Mouse (Mus musculus): Measurements from ENCODE around the gene Mgst3. TPM values are rescaled to one million over a fixed set of nuclear protein-coding genes. Genes with fewer than 3 reads are reported as not detected.

Gene Mgst3
- polyA plus RNA-seq, 1 experiment from 2014 or later: 76.8 TPM

GRCm38 (mm10) chr1:167411991-167412715 is 18.5 kb upstream of the Mgst3 start:
- peak overlapping the region; percentile 22; the same call in 1 of the 2 replicates for H3K27ac ChIP-seq (replicated peaks)
- H3K36me3 ChIP-seq: no peaks in the 10 kb centered on the region
- 33% methylated on average over 12 of the region's 12 CpGs for WGBS
- H3K4me3 ChIP-seq (replicated peaks): no peak overlapping the region
- H3K4me2 ChIP-seq (replicated peaks): no peak overlapping the region
- H3K27me3 ChIP-seq: peaks cover 26% of the 10 kb centered on the region
- ATAC-seq (ENCODE audit: insufficient number of reproducible peaks, low FRiP score, low TSS enrichment, low read depth): peak; percentile 78
- H3K9ac ChIP-seq: no peak overlapping the region
- no peaks in the 10 kb centered on the region for H3K4me1 ChIP-seq
- no peaks in the 10 kb centered on the region for H3K9me3 ChIP-seq (replicated peaks)

- no peak overlapping the region for H3K9ac ChIP-seq
- WGBS: 86% methylated on average over 4 of the region's 4 CpGs
- no peak overlapping the region for H3K4me3 ChIP-seq (replicated peaks)
- H3K9me3 ChIP-seq (replicated peaks): no peaks in the 10 kb centered on the region
- no peaks in the 10 kb centered on the region for H3K4me1 ChIP-seq
- H3K36me3 ChIP-seq: no peaks in the 10 kb centered on the region
- no peak for ATAC-seq (ENCODE audit: insufficient number of reproducible peaks, low FRiP score, low TSS enrichment, low read depth)
- H3K4me2 ChIP-seq (replicated peaks): no peak overlapping the region
- H3K27me3 ChIP-seq: peaks cover 39% of the 10 kb centered on the region
- H3K27ac ChIP-seq (replicated peaks): no peak overlapping the region
These were observed 16.0 kb upstream of the Mgst3 start for GRCm38 (mm10) chr1:167409601-167410000.

- H3K27ac ChIP-seq (replicated peaks): no peak overlapping the region
- WGBS: 81% methylated on average over 4 of the region's 4 CpGs
- no peak overlapping the region for H3K4me3 ChIP-seq (replicated peaks)
- no peak overlapping the region for H3K4me2 ChIP-seq (replicated peaks)
- H3K4me1 ChIP-seq: no peaks in the 10 kb centered on the region
- no peak for ATAC-seq (ENCODE audit: insufficient number of reproducible peaks, low FRiP score, low TSS enrichment, low read depth)
- no peaks in the 10 kb centered on the region for H3K36me3 ChIP-seq
- peaks cover 44% of the 10 kb centered on the region for H3K27me3 ChIP-seq
- H3K9me3 ChIP-seq (replicated peaks): no peaks in the 10 kb centered on the region
- no peak overlapping the region for H3K9ac ChIP-seq
These were observed 11.6 kb upstream of the Mgst3 start for GRCm38 (mm10) chr1:167405237-167405636.

GRCm38 (mm10) chr1:167393281-167393680 is 360 bp downstream of the Mgst3 start:
- Histone ChIP-seq H3K4me3 (replicated peaks) (peak overlapping the region; percentile 73), H3K27ac (replicated peaks) (peak overlapping the region; percentile 92), H3K27me3 (peaks cover 9% of the 10 kb centered on the region; the same call in 1 of the 2 replicates), H3K36me3 (no peaks in the 10 kb centered on the region), H3K9me3 (replicated peaks) (no peaks in the 10 kb centered on the region), H3K9ac (peak overlapping the region; percentile 42), H3K4me2 (replicated peaks) (peak overlapping the region; percentile 94), H3K4me1 (peaks cover 23% of the 10 kb centered on the region)
- under 1% methylated on average over 15 of the region's 15 CpGs for WGBS
- no peak for ATAC-seq (ENCODE audit: insufficient number of reproducible peaks, low FRiP score, low TSS enrichment, low read depth)

- 4% methylated on average over 8 of the region's 8 CpGs for WGBS
- no peak for ATAC-seq (ENCODE audit: insufficient number of reproducible peaks, low FRiP score, low TSS enrichment, low read depth)
- peak overlapping the region; percentile 42; the same call in 1 of the 2 replicates for H3K9ac ChIP-seq
These were observed 954 bp downstream of the Mgst3 start for GRCm38 (mm10) chr1:167392687-167393086.

GRCm38 (mm10) chr1:167392031-167392640 is 1.5 kb downstream of the Mgst3 start:
- 49% methylated on average over 2 of the region's 2 CpGs for WGBS
- Histone ChIP-seq H3K36me3 (no peaks in the 10 kb centered on the region), H3K4me1 (peaks cover 23% of the 10 kb centered on the region), H3K27ac (replicated peaks) (peak overlapping the region; percentile 92), H3K4me2 (replicated peaks) (peak overlapping the region; percentile 94), H3K9me3 (replicated peaks) (no peaks in the 10 kb centered on the region), H3K27me3 (peaks cover 9% of the 10 kb centered on the region; the same call in 1 of the 2 replicates), H3K4me3 (replicated peaks) (peak overlapping the region; percentile 73), H3K9ac (no peak overlapping the region)
- no peak for ATAC-seq (ENCODE audit: insufficient number of reproducible peaks, low FRiP score, low TSS enrichment, low read depth)

More at GRCm38 (mm10) chr1:167392687-167393086, 954 bp downstream of the Mgst3 start:
- Histone ChIP-seq H3K4me3 (replicated peaks) (peak overlapping the region; percentile 73), H3K36me3 (no peaks in the 10 kb centered on the region), H3K27ac (replicated peaks) (peak overlapping the region; percentile 92), H3K9me3 (replicated peaks) (no peaks in the 10 kb centered on the region), H3K4me1 (peaks cover 23% of the 10 kb centered on the region), H3K4me2 (replicated peaks) (peak overlapping the region; percentile 94), H3K27me3 (peaks cover 9% of the 10 kb centered on the region; the same call in 1 of the 2 replicates)

GRCm38 (mm10) chr1:167391241-167391640 is 2.4 kb downstream of the Mgst3 start:
- peaks cover under 1% of the 10 kb centered on the region; the same call in 1 of the 2 replicates for H3K27me3 ChIP-seq
- WGBS: 69% methylated on average over 6 of the region's 6 CpGs
- H3K4me1 ChIP-seq: peaks cover 26% of the 10 kb centered on the region
- no peak overlapping the region for H3K4me2 ChIP-seq (replicated peaks)
- H3K4me3 ChIP-seq (replicated peaks): no peak overlapping the region
- H3K27ac ChIP-seq (replicated peaks): no peak overlapping the region
- no peaks in the 10 kb centered on the region for H3K36me3 ChIP-seq
- no peak overlapping the region for H3K9ac ChIP-seq
- H3K9me3 ChIP-seq (replicated peaks): no peaks in the 10 kb centered on the region
- no peak for ATAC-seq (ENCODE audit: insufficient number of reproducible peaks, low FRiP score, low TSS enrichment, low read depth)

- no peaks in the 10 kb centered on the region for H3K36me3 ChIP-seq
- H3K4me2 ChIP-seq (replicated peaks): no peak overlapping the region
- H3K27me3 ChIP-seq: no peaks in the 10 kb centered on the region; the same call in 1 of the 2 replicates
- peak overlapping the region; percentile 48; the same call in 1 of the 2 replicates for H3K27ac ChIP-seq (replicated peaks)
- H3K4me1 ChIP-seq: peaks cover 26% of the 10 kb centered on the region
- no peak overlapping the region for H3K9ac ChIP-seq
- H3K4me3 ChIP-seq (replicated peaks): no peak overlapping the region
- no peak for ATAC-seq (ENCODE audit: insufficient number of reproducible peaks, low FRiP score, low TSS enrichment, low read depth)
- H3K9me3 ChIP-seq (replicated peaks): no peaks in the 10 kb centered on the region
- 39% methylated on average over 4 of the region's 4 CpGs for WGBS
These were observed 3.3 kb downstream of the Mgst3 start for GRCm38 (mm10) chr1:167390381-167390780.

- H3K4me2 ChIP-seq (replicated peaks): no peak overlapping the region
These were observed 4.1 kb downstream of the Mgst3 start for GRCm38 (mm10) chr1:167389584-167389983.

GRCm38 (mm10) chr1:167388571-167388970 is 5.1 kb downstream of the Mgst3 start:
- H3K4me3 ChIP-seq (replicated peaks): no peak overlapping the region
- H3K27me3 ChIP-seq: no peaks in the 10 kb centered on the region
- no peaks in the 10 kb centered on the region for H3K36me3 ChIP-seq
- H3K27ac ChIP-seq (replicated peaks): no peak overlapping the region
- H3K4me2 ChIP-seq (replicated peaks): no peak overlapping the region
- WGBS: 76% methylated on average over 6 of the region's 6 CpGs
- H3K4me1 ChIP-seq: peaks cover 26% of the 10 kb centered on the region
- ATAC-seq (ENCODE audit: insufficient number of reproducible peaks, low FRiP score, low TSS enrichment, low read depth): no peak
- no peak overlapping the region for H3K9ac ChIP-seq
- no peaks in the 10 kb centered on the region for H3K9me3 ChIP-seq (replicated peaks)

More at GRCm38 (mm10) chr1:167389584-167389983, 4.1 kb downstream of the Mgst3 start:
- no peak overlapping the region for H3K9ac ChIP-seq
- WGBS: 87% methylated on average over 7 of the region's 7 CpGs
- H3K27ac ChIP-seq (replicated peaks): peak overlapping the region; percentile 48; the same call in 1 of the 2 replicates
- H3K27me3 ChIP-seq: no peaks in the 10 kb centered on the region
- no peaks in the 10 kb centered on the region for H3K36me3 ChIP-seq
- ATAC-seq (ENCODE audit: insufficient number of reproducible peaks, low FRiP score, low TSS enrichment, low read depth): no peak
- no peaks in the 10 kb centered on the region for H3K9me3 ChIP-seq (replicated peaks)
- H3K4me3 ChIP-seq (replicated peaks): no peak overlapping the region
- H3K4me1 ChIP-seq: peaks cover 26% of the 10 kb centered on the region

- Histone ChIP-seq H3K4me2 (replicated peaks) (no peak overlapping the region), H3K36me3 (no peaks in the 10 kb centered on the region), H3K4me1 (peaks cover 19% of the 10 kb centered on the region), H3K4me3 (replicated peaks) (no peak overlapping the region), H3K9ac (no peak overlapping the region), H3K9me3 (replicated peaks) (no peaks in the 10 kb centered on the region), H3K27me3 (no peaks in the 10 kb centered on the region), H3K27ac (replicated peaks) (no peak overlapping the region)
- no peak for ATAC-seq (ENCODE audit: insufficient number of reproducible peaks, low FRiP score, low TSS enrichment, low read depth)
- 74% methylated on average over 3 of the region's 3 CpGs for WGBS
These were observed 5.8 kb downstream of the Mgst3 start for GRCm38 (mm10) chr1:167387796-167388195.

All from embryonic facial prominence, embryonic 15.5 days (tissue).